Mouse (Mus musculus) layer of hippocampus, postnatal 10 days (tissue): ENCODE data around the gene Hist2h2bb. TPM values are rescaled to one million over a fixed set of nuclear protein-coding genes. Genes with fewer than 3 reads are reported as not detected.
"Not testable (repeated sequence)": the region's sequence is repeated elsewhere in the genome, so short reads cannot be mapped to it uniquely, and the experiment has no call there.

Experiments used
- DNase-seq, 2 experiments: peaks; one replicate each; pipeline ENCODE4 v3.0.0; 2021; ENCODE audit warnings: low spot score in 2 of 2
- total RNA-seq, 2 experiments: library from RNA; stranded (reverse); gene quantifications; 2 replicates each; pipeline ENCODE4 v1.2.3; 2021

Gene Hist2h2bb
- total RNA-seq, 2 experiments from 2014 or later = 211 to 217 TPM

- peak; percentile 96 for DNase-seq
These were observed 6.5 kb upstream of the Hist2h2bb start, which contains the start of gene Hist2h4 for GRCm38 (mm10) chr3:96262979-96263550. TSS of gene Hist2h4 (minus strand) at chr3:96263311.

GRCm38 (mm10) chr3:96263558-96264403 is 5.8 kb upstream of the Hist2h2bb start:
- peak; percentile 29 to 47 for DNase-seq

GRCm38 (mm10) chr3:96264404-96264949 is 5.1 kb upstream of the Hist2h2bb start:
- DNase-seq = no peak

- no peak for DNase-seq
These were observed 3.3 kb upstream of the Hist2h2bb start for GRCm38 (mm10) chr3:96266132-96266710.

- no peak for DNase-seq
These were observed 2.0 kb upstream of the Hist2h2bb start for GRCm38 (mm10) chr3:96267541-96267940.

GRCm38 (mm10) chr3:96268051-96268775 is 1.3 kb upstream of the Hist2h2bb start, which contains the start of gene Hist2h3b:
TSS of gene Hist2h3b (plus strand) at chr3:96268654.
- peak; percentile 75 to 82 for DNase-seq

- peak; percentile 38 to 39 for DNase-seq
These were observed 675 bp upstream of the Hist2h2bb start for GRCm38 (mm10) chr3:96268776-96269378.

GRCm38 (mm10) chr3:96273591-96274465 is 4.3 kb downstream of the Hist2h2bb start:
- DNase-seq = no peak

GRCm38 (mm10) chr3:96277428-96277799 is 7.9 kb downstream of the Hist2h2bb start:
- DNase-seq = peak in 1 of 2 experiments; percentile 41

GRCm38 (mm10) chr3:96277800-96278624 is 8.5 kb downstream of the Hist2h2bb start:
- peak; percentile 95 to 96 for DNase-seq

- DNase-seq = no peak
These were observed 11.1 kb downstream of the Hist2h2bb start for GRCm38 (mm10) chr3:96280660-96281059.

GRCm38 (mm10) chr3:96284457-96284856 is 14.9 kb downstream of the Hist2h2bb start:
- DNase-seq = no peak

- not testable (repeated sequence) for DNase-seq
These were observed 17.8 kb downstream of the Hist2h2bb start for GRCm38 (mm10) chr3:96287334-96287733.

- DNase-seq = no peak
These were observed 19.6 kb downstream of the Hist2h2bb start for GRCm38 (mm10) chr3:96289201-96289600.

GRCm38 (mm10) chr3:96290727-96291126 is 21.2 kb downstream of the Hist2h2bb start:
- not testable (repeated sequence) for DNase-seq

- DNase-seq = no peak
These were observed 23.1 kb downstream of the Hist2h2bb start for GRCm38 (mm10) chr3:96292641-96293040.

GRCm38 (mm10) chr3:96293368-96293767 is 23.8 kb downstream of the Hist2h2bb start:
- no peak for DNase-seq

GRCm38 (mm10) chr3:96293787-96294186 is 24.2 kb downstream of the Hist2h2bb start, which contains the start of gene Fcgr1:
TSS of gene Fcgr1 (minus strand) at chr3:96293969.
- DNase-seq = no peak

- no peak for DNase-seq
These were observed 28.8 kb downstream of the Hist2h2bb start for GRCm38 (mm10) chr3:96298360-96298759.
